Mouse (Mus musculus): ENCODE results near the gene Mtmr1. TPM values are rescaled to one million over a fixed set of nuclear protein-coding genes. Genes with fewer than 3 reads are reported as not detected.

The Mtmr1 gene
- polyA plus RNA-seq, 1 experiment from 2014 or later: 6.9 TPM

DNA sequence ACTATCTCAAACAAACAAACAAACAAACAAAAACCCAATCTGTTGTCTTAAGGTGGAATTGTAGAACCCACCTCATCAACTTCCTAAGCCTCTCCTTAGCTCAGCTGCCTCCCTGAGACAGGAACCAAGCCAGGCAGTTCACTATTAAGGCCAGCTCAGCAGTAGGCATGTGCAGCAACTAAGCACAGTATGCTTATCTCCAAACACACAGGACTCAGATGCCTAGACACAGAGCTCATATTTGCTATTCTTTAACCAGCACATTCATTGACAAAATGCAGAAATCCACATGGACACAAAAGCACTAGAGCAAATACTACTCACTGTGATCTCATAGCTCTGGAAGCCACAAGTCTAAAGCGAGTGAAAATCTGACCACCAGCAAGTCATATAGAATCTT is 100.9 kb downstream of the Mtmr1 start:
- Histone ChIP-seq H3K36me3 (replicated peaks) (no peaks in the 10 kb centered on the region), H3K27ac (no peak overlapping the region), H3K27me3 (ENCODE audit: poor library complexity, severe bottlenecking) (no peaks in the 10 kb centered on the region), H3K4me1 (no peaks in the 10 kb centered on the region), H3K9me3 (no peaks in the 10 kb centered on the region), H3K4me3 (no peak overlapping the region)
- DNase-seq (ENCODE audit: extremely low spot score, low spot score): no peak
- 96% methylated on average over 1 of the region's 1 CpGs for WGBS

DNA sequence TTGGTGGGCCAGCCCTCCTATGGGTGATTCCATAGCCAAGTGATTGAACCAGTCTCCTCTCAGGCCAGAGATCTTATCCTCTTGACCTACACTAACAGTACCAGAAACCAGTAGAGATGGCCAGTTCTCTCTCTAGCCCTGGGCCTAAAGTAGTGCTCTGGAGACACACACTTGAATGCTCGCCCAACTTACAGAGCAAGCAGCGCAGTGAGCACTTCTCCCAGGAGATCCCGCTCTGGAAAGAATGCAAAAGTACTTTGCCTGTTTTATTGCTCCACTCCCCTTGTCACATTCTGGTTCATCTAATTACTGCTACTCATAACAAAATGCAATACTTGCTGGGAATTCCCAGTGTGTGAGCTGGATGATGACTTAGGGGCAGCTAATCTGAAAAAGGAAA is 102.9 kb downstream of the Mtmr1 start:
- Histone ChIP-seq H3K36me3 (replicated peaks) (no peaks in the 10 kb centered on the region), H3K27ac (no peak overlapping the region), H3K27me3 (ENCODE audit: poor library complexity, severe bottlenecking) (no peaks in the 10 kb centered on the region), H3K9me3 (no peaks in the 10 kb centered on the region), H3K4me1 (no peaks in the 10 kb centered on the region), H3K4me3 (no peak overlapping the region)
- 94% methylated on average over 3 of the region's 3 CpGs for WGBS
- no peak for DNase-seq (ENCODE audit: extremely low spot score, low spot score)

Other genes with a start within 250 kb of the Mtmr1 start
- 3.1 and 3.7 TPM in 2 replicates for gene Mtm1, start 154.0 kb upstream of the Mtmr1 start, polyA plus RNA-seq (2016; fragmentation: Nextera tagmentation; extraction: Ambion mirVana)
- gene Cd99l2, start 128.1 kb downstream of the Mtmr1 start, polyA plus RNA-seq (2016; fragmentation: Nextera tagmentation; extraction: Ambion mirVana): 21.7 and 23.4 TPM in 2 replicates
- gene Hmgb3, start 191.2 kb downstream of the Mtmr1 start, polyA plus RNA-seq (2016; fragmentation: Nextera tagmentation; extraction: Ambion mirVana): 833 and 839 TPM in 2 replicates

All from forebrain, embryonic 10.5 days (tissue).